Mouse (Mus musculus): Measurements from ENCODE around the gene Lpin1. TPM values are rescaled to one million over a fixed set of nuclear protein-coding genes. Genes with fewer than 3 reads are reported as not detected.

The Lpin1 gene
- polyA plus RNA-seq, 1 experiment from 2014 or later = 6.8 TPM

DNA sequence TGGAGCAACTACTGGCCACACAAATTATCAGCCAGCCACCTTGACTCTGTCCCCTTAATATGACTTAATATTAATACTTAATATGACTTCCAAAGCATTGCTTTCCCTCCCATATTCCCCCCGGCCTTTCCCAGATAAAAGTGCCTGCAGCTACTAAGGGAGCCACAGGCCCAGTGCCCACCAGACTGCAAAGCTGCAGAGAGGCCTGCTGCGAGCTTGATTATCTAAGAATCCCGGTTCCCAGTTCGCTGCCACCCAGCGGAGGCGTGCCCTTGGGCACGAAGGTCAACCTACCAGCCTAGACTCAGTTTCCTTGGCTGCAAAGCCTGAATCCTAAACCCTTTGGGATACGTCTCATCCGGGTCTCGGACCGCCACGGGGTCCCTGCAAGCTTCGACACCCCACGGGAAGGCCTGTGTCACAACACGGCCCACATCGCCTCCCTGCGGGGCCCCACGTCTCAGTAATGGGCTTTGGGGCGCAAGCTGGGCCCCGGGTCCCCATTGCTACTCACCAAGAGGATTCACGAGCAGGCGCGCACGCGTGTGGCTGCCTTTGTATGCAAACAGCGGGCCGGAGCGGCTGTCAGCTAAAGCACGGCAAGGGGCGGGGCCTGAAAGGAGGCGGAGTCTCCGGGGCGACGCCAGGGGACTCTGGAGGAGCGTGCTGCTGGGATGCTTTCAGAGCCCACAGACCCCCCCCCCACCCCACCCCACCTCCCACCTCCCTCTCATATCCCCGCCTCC lies 21.4 kb downstream of the Lpin1 start:
- ATAC-seq (replicated peaks; ENCODE audit: insufficient number of reproducible peaks, insufficient read depth, low FRiP score, low read depth) = peak; percentile 74
- peak overlapping the region; percentile 63 for H3K9ac ChIP-seq
- WGBS = under 1% methylated on average over 35 of the region's 36 CpGs
- no peaks in the 10 kb centered on the region for H3K27me3 ChIP-seq
- H3K9me3 ChIP-seq (replicated peaks) = no peaks in the 10 kb centered on the region
- H3K36me3 ChIP-seq = no peaks in the 10 kb centered on the region
- peaks cover 60% of the 10 kb centered on the region for H3K4me1 ChIP-seq (replicated peaks)
- peak overlapping the region; percentile 53 for H3K27ac ChIP-seq
- H3K4me3 ChIP-seq = peak overlapping the region; percentile 59
- H3K4me2 ChIP-seq = peak overlapping the region; percentile 72

DNA sequence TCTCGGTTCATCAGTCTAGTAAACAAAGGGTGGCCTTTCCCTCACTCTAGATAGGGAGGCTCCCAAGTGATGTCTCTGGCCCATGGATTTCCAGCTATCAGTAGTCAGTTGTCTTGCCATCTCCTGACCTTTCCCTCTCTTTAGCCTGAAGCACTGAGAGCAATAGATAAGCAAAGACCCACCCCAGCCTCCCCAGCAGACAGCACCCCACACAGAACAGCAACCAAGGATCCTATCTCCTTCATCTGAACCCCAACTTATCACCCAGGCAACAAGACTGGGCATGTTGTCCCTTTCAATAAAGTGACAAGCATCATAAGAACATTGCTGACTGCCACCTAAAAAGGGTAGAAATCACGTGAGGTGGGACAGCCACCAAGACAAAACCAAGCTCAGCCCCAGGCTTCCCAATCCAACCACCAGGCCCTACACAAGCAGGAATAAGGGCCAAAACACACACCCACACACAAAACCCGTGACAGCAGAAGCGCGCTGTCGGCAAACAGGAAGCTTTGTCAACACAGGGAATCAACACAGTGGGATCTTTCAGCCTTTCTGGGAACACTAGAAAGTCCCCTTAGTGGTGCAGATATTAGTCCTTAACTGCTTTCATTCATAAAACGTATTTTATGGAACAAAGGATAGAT lies 22.2 kb downstream of the Lpin1 start:
- peaks cover 68% of the 10 kb centered on the region for H3K4me1 ChIP-seq (replicated peaks)
- peak overlapping the region; percentile 53 for H3K27ac ChIP-seq

DNA sequence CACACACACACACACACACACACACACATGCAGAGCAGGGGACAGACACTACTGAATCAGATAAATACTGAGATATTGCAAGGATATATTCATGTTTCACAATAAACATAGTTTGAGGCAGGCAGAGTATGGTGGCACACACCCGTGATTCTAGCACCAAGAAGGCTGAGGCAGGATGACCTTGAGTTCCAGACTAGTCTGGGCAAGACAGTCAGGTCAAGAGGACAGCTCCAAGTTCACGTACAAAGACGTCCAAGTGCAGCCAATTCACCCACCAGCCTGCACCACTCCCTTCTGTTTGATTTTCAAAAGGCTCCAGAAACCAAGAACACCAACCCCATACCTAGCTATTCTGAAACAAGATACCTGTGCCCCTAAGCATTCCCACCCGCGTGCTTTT lies 23.0 kb downstream of the Lpin1 start:
- 71% methylated on average over 5 of the region's 5 CpGs for WGBS
- H3K9ac ChIP-seq = no peak overlapping the region
- no peak for ATAC-seq (replicated peaks; ENCODE audit: insufficient number of reproducible peaks, insufficient read depth, low FRiP score, low read depth)
- H3K27ac ChIP-seq = no peak overlapping the region
- peaks cover 68% of the 10 kb centered on the region for H3K4me1 ChIP-seq (replicated peaks)
- no peaks in the 10 kb centered on the region for H3K27me3 ChIP-seq
- H3K4me3 ChIP-seq = no peak overlapping the region
- H3K9me3 ChIP-seq (replicated peaks) = no peaks in the 10 kb centered on the region
- no peaks in the 10 kb centered on the region for H3K36me3 ChIP-seq
- H3K4me2 ChIP-seq = no peak overlapping the region

More for the DNA sequence above, 22.2 kb downstream of the Lpin1 start:
- H3K9ac ChIP-seq = peak overlapping the region; percentile 63
- no peaks in the 10 kb centered on the region for H3K9me3 ChIP-seq (replicated peaks)
- no peaks in the 10 kb centered on the region for H3K27me3 ChIP-seq
- H3K4me2 ChIP-seq = peak overlapping the region; percentile 72
- H3K4me3 ChIP-seq = peak overlapping the region; percentile 59
- ATAC-seq (replicated peaks; ENCODE audit: insufficient number of reproducible peaks, insufficient read depth, low FRiP score, low read depth) = no peak
- WGBS = 26% methylated on average over 7 of the region's 7 CpGs
- H3K36me3 ChIP-seq = no peaks in the 10 kb centered on the region

DNA sequence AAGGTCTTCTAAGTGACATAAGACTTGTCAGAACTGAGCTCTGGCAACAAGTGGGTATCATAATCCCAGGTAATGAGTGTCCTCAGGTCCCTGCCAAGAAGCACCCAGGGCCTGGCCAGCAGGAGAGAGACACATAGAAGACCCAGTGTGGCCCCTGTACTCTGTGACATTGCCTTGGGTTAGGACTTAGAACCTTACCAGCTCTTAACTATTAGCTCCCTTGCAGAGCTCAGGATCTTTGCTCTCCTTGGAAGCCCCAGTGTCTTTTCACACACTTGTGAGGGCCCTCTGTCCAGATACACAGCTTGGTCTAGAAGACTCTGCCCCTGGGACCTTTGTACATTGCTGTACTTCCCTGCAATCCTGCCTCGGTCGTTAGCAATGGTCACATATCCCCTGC lies 23.7 kb downstream of the Lpin1 start:
- Histone ChIP-seq H3K9me3 (replicated peaks) (no peaks in the 10 kb centered on the region), H3K36me3 (no peaks in the 10 kb centered on the region), H3K4me2 (no peak overlapping the region), H3K27me3 (no peaks in the 10 kb centered on the region), H3K4me1 (replicated peaks) (peaks cover 65% of the 10 kb centered on the region), H3K4me3 (no peak overlapping the region), H3K27ac (no peak overlapping the region), H3K9ac (no peak overlapping the region)
- 78% methylated on average over 2 of the region's 2 CpGs for WGBS
- no peak for ATAC-seq (replicated peaks; ENCODE audit: insufficient number of reproducible peaks, insufficient read depth, low FRiP score, low read depth)

DNA sequence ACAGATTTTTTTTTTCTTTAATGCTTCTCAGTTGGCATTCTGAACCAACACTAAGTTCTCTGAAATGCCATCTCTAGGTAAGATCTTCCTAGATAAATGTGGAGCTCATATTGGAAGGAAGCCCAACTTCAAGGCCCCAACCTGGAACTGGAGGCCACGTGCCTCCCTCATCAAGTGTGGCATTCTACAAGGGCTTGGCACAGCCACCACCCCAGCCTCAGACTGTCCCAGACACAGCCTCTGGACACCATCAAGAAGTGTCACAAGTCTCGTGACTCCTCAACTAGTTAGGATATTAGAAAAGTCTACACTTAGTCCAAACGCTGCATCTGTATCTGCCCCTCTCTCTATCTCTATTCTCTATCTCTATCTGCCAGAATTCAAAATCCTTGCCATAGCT lies 25.8 kb downstream of the Lpin1 start:
- no peak for ATAC-seq (replicated peaks; ENCODE audit: insufficient number of reproducible peaks, insufficient read depth, low FRiP score, low read depth)
- WGBS = 52% methylated on average over 3 of the region's 3 CpGs
- H3K4me1 ChIP-seq (replicated peaks) = peaks cover 46% of the 10 kb centered on the region

DNA sequence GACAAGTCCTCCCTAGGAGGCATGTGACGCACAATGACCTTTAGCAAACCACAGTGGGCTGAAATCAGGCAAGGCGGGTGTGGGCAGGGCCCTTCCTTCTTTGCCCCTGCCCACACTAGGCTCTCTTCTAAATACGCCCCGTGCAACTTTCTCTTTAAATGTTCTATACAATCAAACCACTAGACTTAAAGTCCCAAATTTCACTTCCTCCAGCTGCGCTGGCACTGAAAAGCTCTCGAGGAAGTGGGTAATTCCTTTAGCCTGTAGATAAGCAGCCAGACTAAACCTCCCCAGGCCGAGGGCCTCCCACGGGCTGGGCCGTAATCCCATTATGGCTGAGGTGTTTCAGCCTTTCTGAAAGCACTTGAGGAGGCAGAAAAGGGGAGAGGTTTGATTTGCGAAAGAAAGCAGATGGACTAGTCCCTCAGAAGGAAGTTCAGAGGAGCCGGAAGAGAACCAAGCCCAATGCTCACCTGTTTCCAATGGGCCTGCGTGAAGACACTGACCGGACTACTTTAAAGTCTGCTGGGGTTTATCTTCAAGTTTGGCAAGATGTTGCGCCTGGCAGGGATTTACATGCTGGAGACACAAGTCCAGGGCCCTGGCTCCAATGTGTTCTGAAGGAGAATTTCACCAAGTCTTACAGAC lies 26.6 kb downstream of the Lpin1 start:
- Histone ChIP-seq H3K27ac (peak overlapping the region; percentile 23), H3K9ac (no peak overlapping the region; the same call in 1 of the 2 replicates), H3K4me1 (replicated peaks) (peaks cover 43% of the 10 kb centered on the region), H3K9me3 (replicated peaks) (no peaks in the 10 kb centered on the region), H3K36me3 (no peaks in the 10 kb centered on the region), H3K4me2 (peak overlapping the region; percentile 15; the same call in 1 of the 2 replicates), H3K4me3 (no peak overlapping the region), H3K27me3 (no peaks in the 10 kb centered on the region)
- 34% methylated on average over 14 of the region's 14 CpGs for WGBS
- ATAC-seq (replicated peaks; ENCODE audit: insufficient number of reproducible peaks, insufficient read depth, low FRiP score, low read depth) = no peak

More for the DNA sequence above, 25.8 kb downstream of the Lpin1 start:
- H3K4me3 ChIP-seq = no peak overlapping the region
- H3K27me3 ChIP-seq = no peaks in the 10 kb centered on the region
- H3K36me3 ChIP-seq = no peaks in the 10 kb centered on the region
- no peaks in the 10 kb centered on the region for H3K9me3 ChIP-seq (replicated peaks)
- H3K27ac ChIP-seq = no peak overlapping the region
- no peak overlapping the region for H3K4me2 ChIP-seq
- no peak overlapping the region for H3K9ac ChIP-seq

DNA sequence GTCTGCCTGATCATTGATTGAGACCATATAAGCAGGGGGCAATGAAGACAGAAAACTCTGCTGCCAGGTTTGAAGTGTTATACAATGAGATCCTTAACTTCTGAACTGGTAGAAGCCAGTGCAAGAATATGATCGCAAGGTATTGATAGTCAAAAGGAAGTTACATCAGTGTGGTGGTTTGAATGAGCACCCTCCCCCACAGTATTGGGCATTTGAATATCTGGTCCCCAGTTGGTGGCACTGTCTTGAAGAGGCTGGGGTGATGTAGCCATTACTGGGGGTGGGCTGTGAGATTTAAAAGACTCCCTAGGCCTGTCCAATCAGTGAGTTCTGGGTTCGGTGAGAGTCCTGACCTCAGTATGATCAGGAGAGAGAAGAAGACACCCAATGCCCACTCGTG lies 27.5 kb downstream of the Lpin1 start:
- H3K36me3 ChIP-seq = 0 out of 2 replicates have a peak, but pooled peaks cover 5% of the 10 kb centered on the region
- H3K9me3 ChIP-seq (replicated peaks) = no peaks in the 10 kb centered on the region
- no peak overlapping the region for H3K27ac ChIP-seq
- H3K9ac ChIP-seq = no peak overlapping the region; the same call in 1 of the 2 replicates
- no peak overlapping the region for H3K4me2 ChIP-seq
- no peaks in the 10 kb centered on the region for H3K27me3 ChIP-seq
- no peak overlapping the region for H3K4me3 ChIP-seq
- peaks cover 36% of the 10 kb centered on the region for H3K4me1 ChIP-seq (replicated peaks)
- no peak for ATAC-seq (replicated peaks; ENCODE audit: insufficient number of reproducible peaks, insufficient read depth, low FRiP score, low read depth)
- 84% methylated on average over 3 of the region's 3 CpGs for WGBS

DNA sequence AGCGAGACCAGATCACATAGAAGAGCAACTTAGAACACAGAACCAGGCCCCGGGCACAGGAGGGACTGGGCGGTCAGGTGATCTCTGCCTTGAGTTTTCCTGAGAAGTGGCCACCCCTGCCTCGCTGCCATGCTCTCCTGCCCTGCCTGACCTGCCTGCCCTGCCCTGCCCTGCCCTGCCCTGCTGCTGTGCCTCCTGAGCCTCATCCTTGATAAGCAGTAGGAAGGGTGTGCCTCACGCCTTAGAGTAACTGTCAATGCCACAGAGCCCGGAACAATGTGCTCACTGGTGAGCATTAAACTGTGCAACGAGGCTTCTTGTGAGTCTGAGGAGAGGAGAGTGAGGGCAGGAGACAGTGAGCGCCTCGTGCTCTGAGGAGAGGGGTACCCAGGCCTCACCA lies 30.5 kb downstream of the Lpin1 start:
- H3K4me1 ChIP-seq (replicated peaks) = peaks cover 28% of the 10 kb centered on the region
- 72% methylated on average over 9 of the region's 9 CpGs for WGBS
- ATAC-seq (replicated peaks; ENCODE audit: insufficient number of reproducible peaks, insufficient read depth, low FRiP score, low read depth) = no peak

DNA sequence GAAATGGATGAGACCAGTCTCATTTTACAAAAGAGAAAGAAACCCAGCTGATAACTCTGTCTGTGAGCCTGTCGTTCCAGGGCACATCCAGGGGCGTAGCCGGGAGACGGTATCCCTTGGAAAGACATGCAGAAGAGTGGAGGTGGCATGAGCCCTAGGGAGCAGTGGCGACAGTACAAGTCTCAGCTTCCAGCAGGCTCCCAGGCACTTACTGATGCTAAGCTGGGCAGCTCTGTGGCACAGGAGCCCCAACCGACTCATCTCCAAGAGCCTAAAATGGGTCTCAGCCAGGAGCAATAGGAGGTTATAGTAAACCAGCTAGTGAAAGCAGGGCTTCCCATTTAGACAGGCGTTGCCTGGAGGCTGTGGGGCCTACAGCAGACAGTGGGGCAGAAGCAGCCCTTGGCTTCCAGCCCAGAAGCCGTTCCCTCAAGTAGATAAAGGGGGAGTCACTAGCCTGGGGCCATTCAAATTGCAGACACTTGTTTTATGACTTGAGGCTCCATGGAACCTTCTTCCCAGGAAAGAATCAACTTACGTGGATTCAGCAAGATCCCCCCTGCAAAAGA lies 33.0 kb downstream of the Lpin1 start:
- WGBS = 48% methylated on average over 9 of the region's 9 CpGs
- peaks cover 13% of the 10 kb centered on the region; the same call in 1 of the 2 replicates for H3K36me3 ChIP-seq
- H3K27ac ChIP-seq = peak overlapping the region; percentile 44
- no peak overlapping the region for H3K4me3 ChIP-seq
- no peaks in the 10 kb centered on the region for H3K9me3 ChIP-seq (replicated peaks)
- no peaks in the 10 kb centered on the region for H3K27me3 ChIP-seq
- H3K4me1 ChIP-seq (replicated peaks) = peaks cover 11% of the 10 kb centered on the region
- ATAC-seq (replicated peaks; ENCODE audit: insufficient number of reproducible peaks, insufficient read depth, low FRiP score, low read depth) = no peak; the same call in 1 of the 2 replicates
- H3K9ac ChIP-seq = no peak overlapping the region
- no peak overlapping the region for H3K4me2 ChIP-seq

More for the DNA sequence above, 30.5 kb downstream of the Lpin1 start:
- Histone ChIP-seq H3K9ac (no peak overlapping the region), H3K9me3 (replicated peaks) (no peaks in the 10 kb centered on the region), H3K4me2 (no peak overlapping the region), H3K36me3 (0 out of 2 replicates have a peak, but pooled peaks cover 5% of the 10 kb centered on the region), H3K27ac (no peak overlapping the region), H3K27me3 (no peaks in the 10 kb centered on the region), H3K4me3 (no peak overlapping the region)

DNA sequence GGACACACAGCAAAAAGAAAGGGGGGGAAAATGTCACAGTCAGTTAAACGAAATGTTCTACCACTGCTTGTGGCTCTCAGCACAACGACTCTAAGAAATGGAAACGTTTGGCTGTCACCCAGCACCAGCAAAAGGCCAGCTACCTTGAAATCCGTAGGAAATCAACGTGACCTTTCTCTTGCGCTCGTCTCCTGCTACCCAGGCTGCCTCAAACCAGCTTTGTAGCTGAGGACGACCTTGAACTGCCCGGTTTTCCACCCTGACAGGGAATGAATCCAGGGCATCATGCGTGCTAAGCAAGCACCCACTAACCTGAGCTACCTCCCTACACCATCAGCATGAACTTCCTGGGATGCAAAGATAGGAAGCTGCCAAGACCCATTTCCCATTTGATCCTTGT lies 39.5 kb downstream of the Lpin1 start:
- Histone ChIP-seq H3K4me2 (no peak overlapping the region), H3K9ac (no peak overlapping the region), H3K4me3 (no peak overlapping the region), H3K27ac (no peak overlapping the region), H3K27me3 (no peaks in the 10 kb centered on the region), H3K4me1 (replicated peaks) (peaks cover 11% of the 10 kb centered on the region), H3K9me3 (replicated peaks) (no peaks in the 10 kb centered on the region), H3K36me3 (peaks cover 16% of the 10 kb centered on the region; the same call in 1 of the 2 replicates)
- ATAC-seq (replicated peaks; ENCODE audit: insufficient number of reproducible peaks, insufficient read depth, low FRiP score, low read depth) = no peak
- WGBS = 84% methylated on average over 10 of the region's 10 CpGs

Measured in heart, embryonic 15.5 days (tissue).